Mouse (Mus musculus) cerebellum, adult 2 months (tissue): ENCODE results near the gene Hdac10. TPM values are rescaled to one million over a fixed set of nuclear protein-coding genes. Genes with fewer than 3 reads are reported as not detected.

ENCODE experiments used
- DNase-seq, 2 experiments: peaks; one replicate each; pipeline ENCODE4 v3.0.0; 2021
- H3K27ac ChIP-seq: fragments of 200-500 bp; 2 replicates; pipeline ENCODE4 v1.5.1; 2012; ENCODE audit warnings: low read length, control low read depth, inconsistent platforms; ENCODE audit not compliant: insufficient read depth
- H3K27me3 ChIP-seq: fragments of 200-500 bp; 2 replicates; pipeline ENCODE4 v1.6.1; 2012; ENCODE audit warnings: inconsistent platforms, mild to moderate bottlenecking, low read length, moderate library complexity; ENCODE audit not compliant: control insufficient read depth, insufficient read depth
- H3K4me1 ChIP-seq: fragments of 200-500 bp; 2 replicates; pipeline ENCODE4 v1.6.1; 2011; ENCODE audit warnings: low read length; ENCODE audit not compliant: control insufficient read depth, insufficient read depth
- H3K4me3 ChIP-seq: fragments of 200-500 bp; replicated peaks from 2 replicates; pipeline ENCODE3; 2011; ENCODE audit warnings: mild to moderate bottlenecking, low read depth, low read length, control low read depth; ENCODE audit not compliant: insufficient read depth
- CTCF ChIP-seq: fragments of 200-500 bp; IDR thresholded peaks from 2 replicates; pipeline ENCODE4 v1.5.1; 2011; ENCODE audit warnings: low read depth, mild to moderate bottlenecking, control low read depth, low read length, moderate library complexity, borderline replicate concordance; ENCODE audit not compliant: insufficient read depth
- POLR2A ChIP-seq: fragments of 200-500 bp; IDR thresholded peaks from 2 replicates; pipeline ENCODE4 v1.6.1; 2011; ENCODE audit warnings: low read length, control low read depth, borderline replicate concordance; ENCODE audit not compliant: insufficient read depth
- WGBS: fragments of 180-500 bp; shearing (Covaris S2); methylation state at CpG from one replicate; pipeline ENCODE4 v1.1.7; 2018; 5-methylcytosine and 5-hydroxymethylcytosine counted together
- polyA plus RNA-seq: library from polyadenylated mRNA; depleted of rRNA; stranded (reverse); fragments of >200 nt; gene quantifications from 2 replicates; pipeline ENCODE4 v1.2.3, GENCODE M21; 2012

The Hdac10 gene
- polyA plus RNA-seq, 1 experiment = 31.4 TPM

- WGBS = 11% methylated on average over 17 of the region's 17 CpGs
- Histone ChIP-seq H3K27ac (peak overlapping the region; percentile 57), H3K4me1 (peaks cover 63% of the 10 kb centered on the region), H3K4me3 (peak overlapping the region; percentile 73), H3K27me3 (no peaks in the 10 kb centered on the region)
- no peak for DNase-seq
- no peak for TF ChIP-seq CTCF
- TF ChIP-seq POLR2A = no peak
Measured at GRCm38 (mm10) chr15:89172276-89172935, 43.9 kb upstream of the Hdac10 start.

GRCm38 (mm10) chr15:89171526-89172051, 43.1 kb upstream of the Hdac10 start:
- peak in 1 of 2 experiments; percentile 29 for DNase-seq
- H3K4me3 ChIP-seq = no peak overlapping the region
- H3K27me3 ChIP-seq = no peaks in the 10 kb centered on the region
- WGBS = 59% methylated on average over 5 of the region's 5 CpGs
- H3K27ac ChIP-seq = no peak overlapping the region
- TF ChIP-seq POLR2A = no peak
- H3K4me1 ChIP-seq = peaks cover 59% of the 10 kb centered on the region

- Histone ChIP-seq H3K27ac (peak overlapping the region; percentile 56), H3K4me1 (peaks cover 58% of the 10 kb centered on the region), H3K27me3 (no peaks in the 10 kb centered on the region), H3K4me3 (no peak overlapping the region)
- DNase-seq = peak; percentile 46 to 47
- TF ChIP-seq CTCF (no peak), POLR2A (no peak)
- 27% methylated on average over 3 of the region's 3 CpGs for WGBS
Measured at GRCm38 (mm10) chr15:89170102-89170501, 41.6 kb upstream of the Hdac10 start.

GRCm38 (mm10) chr15:89169431-89169830, 40.9 kb upstream of the Hdac10 start:
- peak; percentile 88 to 91 for DNase-seq
- Histone ChIP-seq H3K27ac (peak overlapping the region; percentile 56), H3K4me1 (peaks cover 52% of the 10 kb centered on the region), H3K4me3 (peak overlapping the region; percentile 39), H3K27me3 (no peaks in the 10 kb centered on the region)
- WGBS = under 1% methylated on average over 10 of the region's 10 CpGs
- TF ChIP-seq CTCF (no peak), POLR2A (peak; percentile 36; the same call in 1 of the 2 replicates)

GRCm38 (mm10) chr15:89168922-89169321, 40.4 kb upstream of the Hdac10 start:
- DNase-seq = peak; percentile 75 to 79
- TF ChIP-seq CTCF (no peak), POLR2A (no peak)
- H3K27me3 ChIP-seq = no peaks in the 10 kb centered on the region
- WGBS = 8% methylated on average over 10 of the region's 10 CpGs
- peaks cover 47% of the 10 kb centered on the region for H3K4me1 ChIP-seq
- H3K27ac ChIP-seq = peak overlapping the region; percentile 56
- peak overlapping the region; percentile 39 for H3K4me3 ChIP-seq

GRCm38 (mm10) chr15:89165478-89165877, 37.0 kb upstream of the Hdac10 start:
- WGBS = 92% methylated on average over 12 of the region's 12 CpGs
- TF ChIP-seq CTCF = no peak
- TF ChIP-seq POLR2A = no peak
- no peaks in the 10 kb centered on the region for H3K27me3 ChIP-seq
- no peak for DNase-seq
- H3K4me1 ChIP-seq = peaks cover 42% of the 10 kb centered on the region
- no peak overlapping the region for H3K4me3 ChIP-seq
- H3K27ac ChIP-seq = no peak overlapping the region

- Histone ChIP-seq H3K27ac (no peak overlapping the region), H3K4me3 (no peak overlapping the region)
Measured at GRCm38 (mm10) chr15:89161397-89161796, 32.9 kb upstream of the Hdac10 start.

GRCm38 (mm10) chr15:89158516-89158915, 30.0 kb upstream of the Hdac10 start:
- no peaks in the 10 kb centered on the region; the same call in 1 of the 2 replicates for H3K4me1 ChIP-seq
- no peak for DNase-seq
- H3K27me3 ChIP-seq = no peaks in the 10 kb centered on the region
- 88% methylated on average over 16 of the region's 16 CpGs for WGBS
- TF ChIP-seq CTCF (no peak), POLR2A (no peak)
- H3K4me3 ChIP-seq = no peak overlapping the region
- H3K27ac ChIP-seq = no peak overlapping the region

More at GRCm38 (mm10) chr15:89161397-89161796, 32.9 kb upstream of the Hdac10 start:
- 81% methylated on average over 9 of the region's 9 CpGs for WGBS
- TF ChIP-seq CTCF (no peak), POLR2A (no peak)
- Histone ChIP-seq H3K27me3 (no peaks in the 10 kb centered on the region), H3K4me1 (peaks cover 9% of the 10 kb centered on the region)
- DNase-seq = no peak
